Comparison of ENCODE assay signal across 10 mouse cellular contexts in the genomic region with DNA sequence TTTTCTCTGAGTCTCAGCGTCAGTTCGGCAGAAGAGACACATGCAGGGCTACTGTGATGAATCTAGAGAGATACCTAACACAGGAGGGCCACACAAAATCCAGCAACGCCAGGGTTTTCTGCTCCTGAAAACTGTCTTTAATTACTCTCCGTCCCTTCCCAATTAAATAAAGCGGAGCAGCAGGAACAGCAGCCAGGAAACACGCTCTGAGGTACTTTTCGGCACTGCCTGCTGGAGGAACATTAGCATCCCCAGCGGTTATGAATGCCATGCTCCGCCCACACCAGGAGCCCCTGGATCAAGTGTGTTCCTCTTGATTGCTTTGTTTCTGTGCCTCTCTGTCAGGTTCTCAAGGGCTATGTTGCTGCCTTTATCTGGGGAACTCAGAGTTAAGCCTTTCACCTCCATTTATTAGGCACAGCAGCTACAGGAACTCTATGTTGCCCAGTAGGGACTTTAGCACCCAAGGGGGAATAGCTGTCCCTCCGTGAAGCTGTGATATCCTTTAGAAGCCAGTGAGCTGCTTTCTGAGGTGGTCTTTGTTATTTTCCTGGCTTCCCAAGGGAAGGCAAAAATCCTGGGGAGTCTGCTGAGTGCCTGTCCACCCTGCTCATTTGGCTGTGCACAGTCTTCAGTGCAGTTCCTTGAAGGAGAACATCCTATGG.
DNase-seq lines count a peak whose midpoint lies in the region; ATAC-seq lines count a peak whose summit lies in the region.
"Had no signal": no experiment of that assay in that cellular context is flagged by ENCODE, and none has a peak within 500 bp of the region (broad histone marks: within the 10 kb centered on the region; RNA-seq: fewer than 3 reads in every experiment).

No protein-coding gene starts in this region.

- WGBS in kidney, embryonic 16.5 days: 17% methylated on average over 10 of the region's 10 CpGs
- 9% methylated on average over 10 of the region's 10 CpGs for WGBS in embryonic facial prominence, embryonic 15.5 days
- WGBS in limb, embryonic 11.5 days: 8% methylated on average over 10 of the region's 10 CpGs
- 7% methylated on average over 10 of the region's 10 CpGs for WGBS in neural tube, embryonic 15.5 days

- H3K4me1 ChIP-seq in kidney, embryonic 16.5 days (ENCODE audit: insufficient read depth, low read length): peaks cover 13% of the 10 kb centered on the region
- H3K4me1 ChIP-seq in embryonic facial prominence, embryonic 15.5 days: peaks cover 23% of the 10 kb centered on the region
- H3K4me1 ChIP-seq in limb, embryonic 11.5 days (ENCODE audit: control insufficient read depth, insufficient read depth, low read length): peaks cover 25% of the 10 kb centered on the region
- peaks cover 44% of the 10 kb centered on the region for H3K4me1 ChIP-seq in neural tube, embryonic 15.5 days
- H3K4me1 ChIP-seq: liver, embryonic 15.5 days had no signal

- H3K4me2 ChIP-seq in kidney, embryonic 16.5 days (replicated peaks; ENCODE audit: low read depth, low read length): peak overlapping the region; percentile 34; the same call in 1 of the 2 replicates
- H3K4me2 ChIP-seq in embryonic facial prominence, embryonic 15.5 days (replicated peaks): peak overlapping the region; percentile 8
- H3K4me2 ChIP-seq in limb, embryonic 11.5 days (ENCODE audit: low read depth, severe bottlenecking): peak overlapping the region; percentile 27; the same call in 1 of the 2 replicates
- H3K4me2 ChIP-seq in neural tube, embryonic 15.5 days: peak overlapping the region; percentile 32; the same call in 1 of the 2 replicates
- H3K4me2 ChIP-seq: liver, embryonic 15.5 days had no signal

- no peak for ATAC-seq in kidney, embryonic 16.5 days (ENCODE audit: low FRiP score, low TSS enrichment)
- ATAC-seq in embryonic facial prominence, embryonic 15.5 days (ENCODE audit: insufficient number of reproducible peaks, low FRiP score, low TSS enrichment, low read depth): no peak
- no peak for ATAC-seq in limb, embryonic 11.5 days (ENCODE audit: insufficient number of reproducible peaks, low FRiP score, low TSS enrichment, low read depth)
- no peak for ATAC-seq in neural tube, embryonic 15.5 days (ENCODE audit: low FRiP score)
- no peak for ATAC-seq in activated CD4-positive, CD25-positive, alpha-beta regulatory T cell, adult 4 months

- H3K9me3 ChIP-seq in kidney, embryonic 16.5 days (ENCODE audit: low read length): peaks cover 3% of the 10 kb centered on the region; the same call in 1 of the 2 replicates
- H3K9me3 ChIP-seq in embryonic facial prominence, embryonic 15.5 days (replicated peaks): no peaks in the 10 kb centered on the region
- no peaks in the 10 kb centered on the region for H3K9me3 ChIP-seq in limb, embryonic 11.5 days (ENCODE audit: control insufficient read depth, low read length)
- H3K9me3 ChIP-seq in neural tube, embryonic 15.5 days (replicated peaks): no peaks in the 10 kb centered on the region
- H3K9me3 ChIP-seq: liver, embryonic 15.5 days had no signal

- H3K36me3 ChIP-seq in kidney, embryonic 16.5 days (ENCODE audit: insufficient read depth, low read length): no peaks in the 10 kb centered on the region
- H3K36me3 ChIP-seq in embryonic facial prominence, embryonic 15.5 days: no peaks in the 10 kb centered on the region
- no peaks in the 10 kb centered on the region for H3K36me3 ChIP-seq in limb, embryonic 11.5 days (ENCODE audit: control insufficient read depth, insufficient read depth, low read length)
- H3K36me3 ChIP-seq in neural tube, embryonic 15.5 days: no peaks in the 10 kb centered on the region
- H3K36me3 ChIP-seq: liver, embryonic 15.5 days had no signal

- no peaks in the 10 kb centered on the region for H3K27me3 ChIP-seq in kidney, embryonic 16.5 days (ENCODE audit: insufficient read depth, low read length)
- peaks cover 6% of the 10 kb centered on the region for H3K27me3 ChIP-seq in embryonic facial prominence, embryonic 15.5 days
- H3K27me3 ChIP-seq in limb, embryonic 11.5 days (ENCODE audit: control insufficient read depth, insufficient read depth, low read length): no peaks in the 10 kb centered on the region
- no peaks in the 10 kb centered on the region for H3K27me3 ChIP-seq in neural tube, embryonic 15.5 days (replicated peaks)

- H3K27ac ChIP-seq in kidney, embryonic 16.5 days (ENCODE audit: low read length): no peak overlapping the region
- no peak overlapping the region for H3K27ac ChIP-seq in embryonic facial prominence, embryonic 15.5 days (replicated peaks)
- peak overlapping the region; percentile 82 for H3K27ac ChIP-seq in limb, embryonic 11.5 days (replicated peaks; ENCODE audit: low read depth, low read length)
- H3K27ac ChIP-seq in neural tube, embryonic 15.5 days (replicated peaks): peak overlapping the region; percentile 67
- H3K27ac ChIP-seq: liver, embryonic 15.5 days had no signal

- no peak overlapping the region for H3K9ac ChIP-seq in kidney, embryonic 16.5 days (replicated peaks; ENCODE audit: low read length)
- H3K9ac ChIP-seq in embryonic facial prominence, embryonic 15.5 days: no peak overlapping the region
- H3K9ac ChIP-seq in limb, embryonic 11.5 days (ENCODE audit: low read length): no peak overlapping the region
- no peak overlapping the region for H3K9ac ChIP-seq in neural tube, embryonic 15.5 days (replicated peaks)
- H3K9ac ChIP-seq: liver, embryonic 15.5 days had no signal

- no peak overlapping the region for H3K4me3 ChIP-seq in kidney, embryonic 16.5 days (ENCODE audit: low read length)
- no peak overlapping the region for H3K4me3 ChIP-seq in embryonic facial prominence, embryonic 15.5 days (replicated peaks)
- no peak overlapping the region for H3K4me3 ChIP-seq in limb, embryonic 11.5 days (ENCODE audit: low read depth, low read length)
- H3K4me3 ChIP-seq in neural tube, embryonic 15.5 days (replicated peaks): no peak overlapping the region
- H3K4me3 ChIP-seq: liver, embryonic 15.5 days had no signal

- no peak for DNase-seq in kidney, adult 9 months
- DNase-seq in limb, embryonic 11.5 days (ENCODE audit: low spot score): peak; percentile 69
- no peak for DNase-seq in cerebellum, adult 11-12 months
- DNase-seq in liver: no peak
- DNase-seq: kidney, adult 18-20 months had no signal

Comparison
In these comparisons a context has a peak if more than half of its experiments do, and no peak if none do; other contexts are left out.
1. H3K27ac ChIP-seq: peak in limb, embryonic 11.5 days (single experiment) and neural tube, embryonic 15.5 days (single experiment); none in kidney, embryonic 16.5 days (single experiment) and embryonic facial prominence, embryonic 15.5 days (single experiment).
2. Peak in every context shown above with its lines, with median percentiles within 50 percentile points of each other: H3K4me2 ChIP-seq.